Mouse (Mus musculus): ENCODE data around the gene Lyve1. TPM values are rescaled to one million over a fixed set of nuclear protein-coding genes. Genes with fewer than 3 reads are reported as not detected.

Gene Lyve1
- polyA plus RNA-seq, 1 experiment = not detected

DNA sequence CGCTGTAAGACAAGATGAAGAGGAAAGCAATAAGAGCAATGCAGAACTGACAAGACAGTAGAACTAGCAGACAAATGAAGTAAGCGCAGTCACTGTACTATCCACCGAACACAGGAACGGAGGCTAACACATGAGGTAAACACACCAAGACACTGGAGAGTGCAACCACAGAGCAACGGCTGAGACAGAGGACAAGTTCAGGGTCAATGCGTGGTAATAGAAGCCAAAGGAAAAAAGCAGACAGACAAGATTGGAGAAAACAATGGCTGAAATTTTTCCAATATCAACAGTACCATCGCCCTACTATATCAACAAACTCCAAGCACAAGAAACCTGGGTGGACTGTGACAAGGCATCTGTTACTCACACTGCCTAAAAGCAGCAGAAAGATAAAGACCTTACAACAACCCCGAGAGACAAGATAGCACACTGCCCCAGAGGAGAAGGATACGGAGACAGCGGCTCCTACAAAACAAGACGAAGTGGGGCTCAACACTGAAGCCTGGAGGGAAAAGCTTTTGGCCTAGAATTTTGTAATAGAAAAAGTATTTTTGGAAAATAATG lies 44.2 kb downstream of the Lyve1 start:
- Histone ChIP-seq H3K27me3 (ENCODE audit: control insufficient read depth, insufficient read depth, low read length, poor library complexity, severe bottlenecking) (no peaks in the 10 kb centered on the region), H3K4me3 (ENCODE audit: low read depth, low read length) (no peak overlapping the region), H3K4me1 (ENCODE audit: control insufficient read depth, insufficient read depth, low read length) (no peaks in the 10 kb centered on the region), H3K9ac (ENCODE audit: low read depth, poor library complexity, severe bottlenecking) (no peak overlapping the region), H3K9me3 (replicated peaks; ENCODE audit: control insufficient read depth, insufficient read depth, low read length, poor library complexity, severe bottlenecking) (no peaks in the 10 kb centered on the region), H3K27ac (ENCODE audit: insufficient read depth, low read length) (no peak overlapping the region), H3K36me3 (ENCODE audit: control insufficient read depth, insufficient read depth, low read length, poor library complexity, severe bottlenecking) (no peaks in the 10 kb centered on the region)
- no peak for TF ChIP-seq POLR2A (IDR thresholded peaks at IDR 0.05; ENCODE audit: insufficient read depth, low read length)
- TF ChIP-seq CTCF (IDR thresholded peaks at IDR 0.05; ENCODE audit: low read depth, low read length) = no peak
- no peak for TF ChIP-seq EP300 (IDR thresholded peaks at IDR 0.05; ENCODE audit: insufficient read depth, low read depth, low read length)

DNA sequence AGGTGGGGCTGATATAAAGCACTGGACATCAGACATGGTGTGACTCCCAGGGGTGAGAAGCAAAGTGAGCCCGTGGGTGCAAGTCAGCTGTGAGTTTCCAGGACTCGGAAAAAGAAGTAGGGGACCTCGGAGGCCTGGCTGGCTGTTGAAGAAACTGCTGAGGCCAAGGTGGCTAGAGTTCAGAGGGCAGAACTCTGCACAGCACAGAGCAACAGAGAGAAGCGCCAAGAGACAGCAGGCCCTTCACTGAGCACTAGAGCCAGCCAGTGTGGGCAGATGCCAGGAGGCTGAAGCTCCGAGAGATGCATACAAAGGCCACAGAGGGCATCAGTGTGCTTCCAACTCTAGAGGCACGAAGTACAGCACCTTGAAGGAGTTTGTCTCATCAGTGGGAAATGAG lies 44.8 kb downstream of the Lyve1 start:
- Histone ChIP-seq H3K9ac (ENCODE audit: low read depth, poor library complexity, severe bottlenecking) (no peak overlapping the region), H3K4me3 (ENCODE audit: low read depth, low read length) (no peak overlapping the region), H3K36me3 (ENCODE audit: control insufficient read depth, insufficient read depth, low read length, poor library complexity, severe bottlenecking) (no peaks in the 10 kb centered on the region), H3K27me3 (ENCODE audit: control insufficient read depth, insufficient read depth, low read length, poor library complexity, severe bottlenecking) (no peaks in the 10 kb centered on the region), H3K4me1 (ENCODE audit: control insufficient read depth, insufficient read depth, low read length) (no peaks in the 10 kb centered on the region), H3K27ac (ENCODE audit: insufficient read depth, low read length) (no peak overlapping the region), H3K9me3 (replicated peaks; ENCODE audit: control insufficient read depth, insufficient read depth, low read length, poor library complexity, severe bottlenecking) (no peaks in the 10 kb centered on the region)
- TF ChIP-seq CTCF (IDR thresholded peaks at IDR 0.05; ENCODE audit: low read depth, low read length) = no peak
- no peak for TF ChIP-seq POLR2A (IDR thresholded peaks at IDR 0.05; ENCODE audit: insufficient read depth, low read length)
- TF ChIP-seq EP300 (IDR thresholded peaks at IDR 0.05; ENCODE audit: insufficient read depth, low read depth, low read length) = no peak

GRCm38 (mm10) chr7:110816037-110816436 lies 47.0 kb downstream of the Lyve1 start:
- H3K27ac ChIP-seq (ENCODE audit: insufficient read depth, low read length) = no peak overlapping the region
- H3K9ac ChIP-seq (ENCODE audit: low read depth, poor library complexity, severe bottlenecking) = no peak overlapping the region
- TF ChIP-seq EP300 (IDR thresholded peaks at IDR 0.05; ENCODE audit: insufficient read depth, low read depth, low read length) = no peak
- TF ChIP-seq CTCF (IDR thresholded peaks at IDR 0.05; ENCODE audit: low read depth, low read length) = peak; percentile 2
- H3K4me1 ChIP-seq (ENCODE audit: control insufficient read depth, insufficient read depth, low read length) = no peaks in the 10 kb centered on the region
- H3K36me3 ChIP-seq (ENCODE audit: control insufficient read depth, insufficient read depth, low read length, poor library complexity, severe bottlenecking) = peaks cover 4% of the 10 kb centered on the region; the same call in 1 of the 2 replicates
- H3K4me3 ChIP-seq (ENCODE audit: low read depth, low read length) = no peak overlapping the region
- H3K9me3 ChIP-seq (replicated peaks; ENCODE audit: control insufficient read depth, insufficient read depth, low read length, poor library complexity, severe bottlenecking) = no peaks in the 10 kb centered on the region
- no peaks in the 10 kb centered on the region for H3K27me3 ChIP-seq (ENCODE audit: control insufficient read depth, insufficient read depth, low read length, poor library complexity, severe bottlenecking)

GRCm38 (mm10) chr7:110813983-110814382 lies 49.1 kb downstream of the Lyve1 start:
- TF ChIP-seq CTCF (IDR thresholded peaks at IDR 0.05; ENCODE audit: low read depth, low read length) (no peak), EP300 (IDR thresholded peaks at IDR 0.05; ENCODE audit: insufficient read depth, low read depth, low read length) (no peak), POLR2A (IDR thresholded peaks at IDR 0.05; ENCODE audit: insufficient read depth, low read length) (no peak)
- Histone ChIP-seq H3K27me3 (ENCODE audit: control insufficient read depth, insufficient read depth, low read length, poor library complexity, severe bottlenecking) (no peaks in the 10 kb centered on the region), H3K9ac (ENCODE audit: low read depth, poor library complexity, severe bottlenecking) (no peak overlapping the region), H3K4me3 (ENCODE audit: low read depth, low read length) (no peak overlapping the region), H3K27ac (ENCODE audit: insufficient read depth, low read length) (no peak overlapping the region), H3K9me3 (replicated peaks; ENCODE audit: control insufficient read depth, insufficient read depth, low read length, poor library complexity, severe bottlenecking) (no peaks in the 10 kb centered on the region), H3K36me3 (ENCODE audit: control insufficient read depth, insufficient read depth, low read length, poor library complexity, severe bottlenecking) (peaks cover 4% of the 10 kb centered on the region; the same call in 1 of the 2 replicates), H3K4me1 (ENCODE audit: control insufficient read depth, insufficient read depth, low read length) (no peaks in the 10 kb centered on the region)

- Histone ChIP-seq H3K27me3 (ENCODE audit: control insufficient read depth, insufficient read depth, low read length, poor library complexity, severe bottlenecking) (no peaks in the 10 kb centered on the region), H3K9ac (ENCODE audit: low read depth, poor library complexity, severe bottlenecking) (no peak overlapping the region), H3K4me1 (ENCODE audit: control insufficient read depth, insufficient read depth, low read length) (no peaks in the 10 kb centered on the region), H3K9me3 (replicated peaks; ENCODE audit: control insufficient read depth, insufficient read depth, low read length, poor library complexity, severe bottlenecking) (no peaks in the 10 kb centered on the region), H3K36me3 (ENCODE audit: control insufficient read depth, insufficient read depth, low read length, poor library complexity, severe bottlenecking) (peaks cover 4% of the 10 kb centered on the region; the same call in 1 of the 2 replicates), H3K27ac (ENCODE audit: insufficient read depth, low read length) (no peak overlapping the region), H3K4me3 (ENCODE audit: low read depth, low read length) (no peak overlapping the region)
- TF ChIP-seq CTCF (IDR thresholded peaks at IDR 0.05; ENCODE audit: low read depth, low read length) = no peak
- TF ChIP-seq POLR2A (IDR thresholded peaks at IDR 0.05; ENCODE audit: insufficient read depth, low read length) = no peak
- no peak for TF ChIP-seq EP300 (IDR thresholded peaks at IDR 0.05; ENCODE audit: insufficient read depth, low read depth, low read length)
These were observed 51.5 kb downstream of the Lyve1 start for GRCm38 (mm10) chr7:110811529-110811928.

- H3K4me1 ChIP-seq (ENCODE audit: control insufficient read depth, insufficient read depth, low read length) = no peaks in the 10 kb centered on the region
These were observed 52.0 kb downstream of the Lyve1 start for GRCm38 (mm10) chr7:110810995-110811394.

More at GRCm38 (mm10) chr7:110810995-110811394, 52.0 kb downstream of the Lyve1 start:
- H3K4me3 ChIP-seq (ENCODE audit: low read depth, low read length) = no peak overlapping the region
- no peaks in the 10 kb centered on the region for H3K9me3 ChIP-seq (replicated peaks; ENCODE audit: control insufficient read depth, insufficient read depth, low read length, poor library complexity, severe bottlenecking)
- H3K27me3 ChIP-seq (ENCODE audit: control insufficient read depth, insufficient read depth, low read length, poor library complexity, severe bottlenecking) = no peaks in the 10 kb centered on the region
- no peak for TF ChIP-seq POLR2A (IDR thresholded peaks at IDR 0.05; ENCODE audit: insufficient read depth, low read length)
- TF ChIP-seq EP300 (IDR thresholded peaks at IDR 0.05; ENCODE audit: insufficient read depth, low read depth, low read length) = no peak
- no peak for TF ChIP-seq CTCF (IDR thresholded peaks at IDR 0.05; ENCODE audit: low read depth, low read length)
- no peak overlapping the region for H3K9ac ChIP-seq (ENCODE audit: low read depth, poor library complexity, severe bottlenecking)
- no peak overlapping the region for H3K27ac ChIP-seq (ENCODE audit: insufficient read depth, low read length)
- peaks cover 4% of the 10 kb centered on the region; the same call in 1 of the 2 replicates for H3K36me3 ChIP-seq (ENCODE audit: control insufficient read depth, insufficient read depth, low read length, poor library complexity, severe bottlenecking)
